In the genomic region with DNA sequence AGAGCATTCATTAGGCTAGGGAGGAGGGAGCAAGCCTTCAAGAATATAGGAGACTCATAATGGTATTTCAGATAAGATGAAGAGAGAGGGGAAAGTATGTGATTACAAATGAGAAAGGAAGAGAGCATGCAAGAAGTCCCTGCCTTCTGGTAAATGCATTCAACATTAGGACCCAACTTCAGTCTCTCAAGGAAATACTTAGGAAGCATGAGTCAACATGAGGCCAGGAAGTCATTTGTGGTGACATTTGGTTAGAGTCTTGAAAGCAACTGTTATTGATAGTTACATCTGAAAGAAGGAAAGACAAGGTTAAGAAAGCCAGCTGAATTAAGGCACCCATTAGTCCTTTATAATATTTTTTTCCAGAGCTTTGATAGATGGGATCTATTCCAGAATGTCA, we compare ENCODE assay signal across 23 mouse cellular contexts. TPM values are rescaled to one million over a fixed set of nuclear protein-coding genes. Genes with fewer than 3 reads are reported as not detected.
"Had no signal": no experiment of that assay in that cellular context is flagged by ENCODE, and none has a peak within 500 bp of the region (broad histone marks: within the 10 kb centered on the region; RNA-seq: fewer than 3 reads in every experiment).

No protein-coding gene starts in this region.

- DNase-seq: kidney, adult 18-20 months; kidney, adult 9 months; kidney, postnatal 14 days; kidney, postnatal 4 days; layer of hippocampus, postnatal 36 days; liver; lung, adult 2 months; lung, postnatal 36 days; midbrain, embryonic 14.5 days; retina, postnatal 1 day; right cerebral cortex, postnatal 25 days; spleen, adult 18-20 months; thymus, postnatal 25 days had no signal

- H3K27ac ChIP-seq: limb, embryonic 10.5 days; limb, embryonic 13.5 days; liver, embryonic 12.5 days; liver, embryonic 15.5 days; neural tube, embryonic 13.5 days; stomach, embryonic 15.5 days had no signal

- H3K27me3 ChIP-seq: limb, embryonic 13.5 days; liver, embryonic 12.5 days; liver, embryonic 15.5 days; neural tube, embryonic 13.5 days; stomach, embryonic 15.5 days had no signal

- ATAC-seq: inflammation-experienced regulatory T-cells, adult 6 months; intestine, embryonic 16.5 days; liver, embryonic 12.5 days had no signal

- H3K4me2 ChIP-seq: limb, embryonic 13.5 days; liver, embryonic 12.5 days; liver, embryonic 15.5 days; neural tube, embryonic 13.5 days; stomach, embryonic 15.5 days had no signal

- H3K9ac ChIP-seq: limb, embryonic 13.5 days; liver, embryonic 12.5 days; liver, embryonic 15.5 days; neural tube, embryonic 13.5 days; stomach, embryonic 15.5 days had no signal

- H3K4me3 ChIP-seq: limb, embryonic 10.5 days; limb, embryonic 13.5 days; liver, embryonic 12.5 days; liver, embryonic 15.5 days; myocyte; neural tube, embryonic 13.5 days; stomach, embryonic 15.5 days had no signal

- H3K9me3 ChIP-seq: limb, embryonic 10.5 days; limb, embryonic 13.5 days; liver, embryonic 12.5 days; liver, embryonic 15.5 days; neural tube, embryonic 13.5 days; stomach, embryonic 15.5 days had no signal

- H3K4me1 ChIP-seq: limb, embryonic 10.5 days; limb, embryonic 13.5 days; liver, embryonic 12.5 days; liver, embryonic 15.5 days; neural tube, embryonic 13.5 days; stomach, embryonic 15.5 days had no signal

- H3K36me3 ChIP-seq: limb, embryonic 10.5 days; limb, embryonic 13.5 days; liver, embryonic 12.5 days; liver, embryonic 15.5 days; neural tube, embryonic 13.5 days; stomach, embryonic 15.5 days had no signal

RNA-seq across cellular contexts. Expression of a gene that starts 4.8 kb away (rescaled TPM):
- total RNA-seq: neutrophil, adult 5-6 weeks had no signal
- polyA plus RNA-seq: inflammation-experienced regulatory T-cells, adult 6 months; intestine, embryonic 16.5 days; limb, embryonic 10.5 days; limb, embryonic 13.5 days; liver, embryonic 12.5 days; liver, embryonic 15.5 days had no signal
